Mouse (Mus musculus) ZHBTc4 (cell line): ENCODE data around the gene Zbtb4.

Source experiments
- DNase-seq: peaks from one replicate; pipeline ENCODE4 v3.0.0-alpha.2; 2011; ENCODE audit warnings: low read depth, low spot score

The Zbtb4 gene

DNA sequence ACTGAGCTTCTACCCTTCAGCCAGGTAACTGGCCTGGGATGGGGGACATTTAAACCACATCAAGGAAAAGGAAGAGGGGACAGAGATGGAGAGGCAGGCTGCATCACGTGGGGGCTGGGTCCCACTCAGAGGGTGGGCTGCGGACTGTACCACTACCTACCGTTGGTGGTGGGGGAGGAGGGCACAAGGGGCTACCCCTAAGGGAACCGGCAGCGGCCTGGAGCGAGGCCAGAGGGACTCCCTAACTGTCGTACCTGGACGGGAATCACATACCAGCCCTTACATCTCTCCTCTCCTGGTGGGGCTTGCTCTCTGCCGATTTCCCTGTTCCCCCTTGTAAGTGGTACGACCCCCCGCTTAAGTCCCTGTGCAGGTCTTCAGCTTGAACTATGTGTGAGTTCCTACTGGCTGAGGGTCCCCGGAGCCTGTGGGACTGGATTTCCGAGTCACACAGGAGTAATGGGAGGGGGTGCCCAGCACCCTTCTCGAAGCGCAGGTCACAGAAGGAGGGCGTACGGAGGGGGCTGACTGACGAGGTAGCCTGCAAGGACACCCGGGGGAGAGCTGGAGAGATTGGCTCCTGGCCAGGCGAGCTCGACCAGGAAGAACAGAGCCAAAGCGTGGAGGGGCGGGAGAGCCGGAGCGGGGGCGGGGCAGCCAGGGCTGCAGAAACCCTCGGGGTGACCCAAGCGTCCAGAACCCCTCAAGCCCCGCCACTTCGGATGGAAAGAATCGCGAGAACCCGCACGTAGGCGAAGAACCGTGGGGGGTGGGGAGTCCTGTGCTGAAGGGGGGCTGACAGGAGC is 34.9 kb downstream of the Zbtb4 start:
- peak; percentile 77 for DNase-seq

DNA sequence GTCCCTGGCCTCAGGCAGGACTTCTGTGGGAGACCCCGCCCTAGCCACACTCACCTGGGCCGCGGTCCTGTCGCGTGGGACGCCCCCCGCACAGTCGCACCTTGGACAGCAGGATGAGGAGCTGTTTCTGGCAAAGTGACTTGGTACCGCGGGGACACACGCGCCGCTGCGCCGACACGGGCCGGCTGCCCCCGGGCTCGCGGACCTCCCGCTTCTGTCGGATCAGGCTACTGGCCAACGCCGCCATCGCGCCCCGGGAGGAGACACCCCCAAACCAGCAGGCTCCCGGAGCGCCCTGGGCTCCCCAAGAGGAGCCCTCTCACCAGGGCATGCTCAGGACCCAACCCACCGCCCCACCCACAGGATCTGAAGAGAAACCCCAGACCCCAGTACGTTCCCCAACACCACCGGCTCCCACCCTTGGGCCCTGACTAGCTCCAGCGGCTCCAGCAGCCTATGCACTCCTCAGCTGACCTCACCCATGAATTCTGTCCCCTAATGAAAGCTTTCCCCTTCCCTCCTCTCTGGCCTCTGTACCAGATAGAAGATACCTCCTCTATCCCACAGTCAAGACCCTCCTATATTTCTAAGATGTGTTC is 35.8 kb downstream of the Zbtb4 start, which contains the start of gene Fgf11:
Gene Fgf11, minus strand, starts transcription at position 479 of the 599 bp plus-strand sequence.
- DNase-seq: no peak

DNA sequence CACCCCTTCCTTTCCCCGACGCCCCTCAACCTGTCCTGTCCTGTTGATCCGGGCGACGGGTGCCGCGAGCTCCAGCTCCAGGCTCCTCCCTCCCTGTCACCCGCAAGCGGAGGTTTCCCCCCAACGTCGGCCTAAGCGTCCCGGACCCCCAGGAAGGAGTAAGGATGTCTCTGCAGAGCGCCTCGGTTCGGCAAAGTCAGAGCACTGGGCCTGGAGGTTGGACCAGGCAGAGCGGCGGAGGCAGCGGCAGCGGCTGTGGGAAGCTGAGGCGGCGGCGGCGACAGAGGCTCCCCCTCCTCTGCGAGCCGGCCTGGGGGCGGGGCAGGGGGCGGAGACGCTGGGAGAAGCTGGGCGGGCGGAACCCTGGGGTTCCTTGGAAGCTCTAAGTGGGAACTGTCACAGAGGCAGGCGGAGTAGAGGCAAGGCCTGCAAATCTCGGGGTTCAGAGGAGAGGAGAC is 37.0 kb downstream of the Zbtb4 start:
- DNase-seq: peak; percentile 90

DNA sequence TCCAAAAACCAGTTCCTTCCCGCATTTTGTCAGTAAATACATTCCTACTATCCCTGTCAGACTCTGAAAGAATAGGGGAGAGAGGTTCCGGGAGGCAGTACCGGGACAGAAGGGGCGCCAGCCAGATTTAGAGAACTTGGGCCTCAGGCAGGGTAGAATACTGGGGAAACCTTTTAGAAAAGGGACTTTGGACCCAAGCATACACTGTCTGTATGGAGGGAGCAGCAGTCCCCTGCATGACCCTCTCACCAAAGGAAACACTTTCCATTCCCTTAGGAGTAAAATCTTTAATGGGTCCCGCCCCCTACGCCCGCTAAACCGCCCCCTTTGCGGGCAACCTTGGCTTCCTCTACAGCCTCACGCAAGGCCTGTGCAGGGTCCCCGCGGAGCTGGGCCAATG is 37.6 kb downstream of the Zbtb4 start:
- DNase-seq: no peak

DNA sequence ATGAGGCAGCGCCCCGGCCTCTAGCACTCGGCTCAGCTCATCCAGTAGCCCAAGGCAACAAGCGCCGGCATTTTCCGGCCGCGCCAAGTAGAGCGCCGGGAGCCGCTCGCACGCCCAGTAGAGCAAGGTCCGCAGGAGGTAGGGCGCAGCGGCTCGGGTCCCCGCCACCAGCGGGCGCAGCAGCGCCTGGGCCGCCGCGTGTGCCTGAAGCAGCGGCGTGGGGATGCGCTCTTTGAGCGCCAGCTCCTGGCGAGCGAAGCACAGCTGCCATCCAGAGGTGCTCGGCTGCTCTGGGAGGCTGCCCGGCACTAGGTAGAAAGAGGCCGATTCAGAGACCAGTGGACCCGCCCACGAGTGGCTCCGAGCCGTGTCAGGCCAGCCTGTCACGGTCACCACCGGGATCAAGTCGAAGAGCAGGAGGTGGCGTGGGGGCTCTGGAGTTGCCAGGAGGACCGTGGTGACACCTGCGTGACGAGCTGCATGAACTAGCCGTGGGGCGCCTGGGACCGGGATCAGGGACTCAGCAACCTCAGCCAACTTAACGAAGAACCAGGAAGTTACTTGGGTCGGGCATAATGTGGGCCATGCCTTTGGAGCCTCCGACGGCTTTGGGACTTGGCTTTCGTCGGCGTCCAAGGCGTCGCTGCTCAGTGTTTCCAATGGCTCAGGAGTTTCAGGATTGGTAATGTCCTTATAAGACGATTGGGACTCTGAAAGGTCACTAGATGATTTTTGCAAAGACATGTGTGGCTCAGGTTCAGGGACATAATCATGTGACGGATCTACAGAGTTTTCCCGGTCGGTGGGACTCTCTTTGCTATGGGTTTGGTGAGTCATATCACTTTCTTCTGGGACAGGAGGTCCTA is 38.3 kb downstream of the Zbtb4 start:
- DNase-seq: peak; percentile 91

DNA sequence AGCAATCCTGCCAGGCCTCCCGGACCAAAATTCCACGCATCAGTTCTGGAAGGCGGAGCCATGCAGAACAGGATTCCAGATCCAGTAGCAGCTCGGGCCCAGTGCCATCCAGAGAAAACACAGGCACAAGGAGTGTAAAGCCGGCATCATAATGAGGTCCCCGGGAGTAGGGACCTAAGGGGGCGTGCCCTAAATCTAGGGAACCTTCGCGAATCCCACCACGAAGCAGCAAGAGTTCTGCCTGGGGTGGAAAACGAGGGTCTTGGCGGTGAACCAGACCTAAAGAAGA is 38.9 kb downstream of the Zbtb4 start:
- DNase-seq: no peak

DNA sequence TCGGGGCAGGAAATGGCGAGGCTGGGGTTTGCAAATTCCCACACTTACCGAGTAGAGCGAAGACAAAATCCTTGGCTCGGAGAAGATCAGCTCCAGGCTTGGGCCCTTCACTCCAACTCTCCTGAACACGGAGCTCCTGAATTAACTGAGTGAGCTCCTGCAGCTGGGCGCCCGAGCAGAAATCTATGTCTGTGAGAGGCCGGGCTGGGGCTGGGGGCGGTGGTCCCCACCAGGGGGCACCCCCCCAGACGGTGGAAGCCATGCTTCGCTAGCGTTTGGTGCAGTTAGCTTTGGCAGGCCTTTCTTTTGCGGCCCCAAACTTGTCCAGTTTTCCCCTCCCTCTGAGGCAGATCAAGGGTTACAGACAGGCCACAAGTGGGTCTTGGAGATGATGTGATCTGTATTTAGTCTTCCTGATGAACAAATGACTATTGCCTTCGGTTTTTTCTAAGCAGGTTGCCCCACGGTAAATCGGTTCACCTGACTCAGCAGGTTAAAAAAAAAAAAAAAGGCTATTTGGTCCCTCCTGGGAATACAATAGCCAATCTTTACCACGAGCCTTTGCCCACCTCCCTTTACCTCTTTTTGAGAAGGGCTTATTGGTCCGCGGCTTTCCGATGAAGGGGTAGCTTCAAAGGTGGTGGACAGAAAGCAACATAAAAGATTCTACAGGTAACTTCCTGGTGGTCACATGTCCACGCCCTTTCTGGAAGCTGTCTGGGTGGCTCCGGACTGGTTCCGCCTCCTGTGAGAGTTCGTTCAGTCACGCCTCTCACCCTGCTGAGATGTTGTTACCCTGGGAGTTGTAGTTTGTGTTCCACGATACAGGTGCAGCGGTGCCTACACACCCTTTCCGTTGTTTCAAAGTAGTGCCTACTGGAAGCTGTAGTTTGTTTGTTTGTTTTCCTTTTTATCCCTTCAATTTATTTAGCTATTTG is 39.5 kb downstream of the Zbtb4 start, which contains the start of gene Tmem102:
Gene Tmem102, minus strand, starts transcription at position 653 of the 938 bp plus-strand sequence.
- DNase-seq: peak; percentile 85

DNA sequence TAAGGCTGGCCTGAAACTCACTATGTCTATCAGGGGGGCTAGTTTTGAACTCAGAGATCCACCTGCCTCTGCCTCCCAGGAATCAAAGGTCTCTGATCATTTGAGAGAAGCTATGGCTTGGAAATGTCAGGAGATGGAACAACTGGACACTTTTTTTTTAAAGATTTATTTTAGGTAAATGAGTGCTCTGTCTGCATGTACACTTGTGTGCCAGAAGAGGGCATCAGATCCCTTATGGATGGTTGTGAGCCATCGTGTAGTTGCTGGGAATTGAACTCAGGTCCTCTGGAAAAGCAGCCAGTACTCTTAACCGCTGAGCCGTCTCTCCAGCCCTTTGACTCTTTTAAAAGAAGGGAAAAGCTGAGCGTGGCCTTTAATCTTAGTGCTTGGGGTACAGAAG is 40.7 kb downstream of the Zbtb4 start:
- no peak for DNase-seq

DNA sequence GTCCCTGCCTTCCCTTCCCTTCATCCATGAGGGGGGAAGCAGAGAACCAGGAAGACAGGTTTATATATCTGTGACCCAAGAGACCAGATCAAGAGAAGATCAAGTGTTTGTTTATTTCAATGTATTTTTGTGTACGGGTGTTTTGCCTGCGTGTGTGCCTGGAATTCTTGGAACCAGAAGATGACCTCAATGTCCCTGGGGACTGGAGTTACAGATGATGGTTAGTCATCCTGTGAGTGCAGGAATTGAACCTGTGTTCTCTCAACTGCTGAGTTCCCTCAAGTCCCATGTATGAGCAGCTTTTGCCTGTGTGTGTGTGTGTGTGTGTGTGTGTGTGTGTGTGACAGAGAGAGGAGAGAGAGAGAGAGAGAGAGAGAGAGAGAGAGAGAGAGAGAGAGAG is 41.9 kb downstream of the Zbtb4 start:
- DNase-seq: no peak

DNA sequence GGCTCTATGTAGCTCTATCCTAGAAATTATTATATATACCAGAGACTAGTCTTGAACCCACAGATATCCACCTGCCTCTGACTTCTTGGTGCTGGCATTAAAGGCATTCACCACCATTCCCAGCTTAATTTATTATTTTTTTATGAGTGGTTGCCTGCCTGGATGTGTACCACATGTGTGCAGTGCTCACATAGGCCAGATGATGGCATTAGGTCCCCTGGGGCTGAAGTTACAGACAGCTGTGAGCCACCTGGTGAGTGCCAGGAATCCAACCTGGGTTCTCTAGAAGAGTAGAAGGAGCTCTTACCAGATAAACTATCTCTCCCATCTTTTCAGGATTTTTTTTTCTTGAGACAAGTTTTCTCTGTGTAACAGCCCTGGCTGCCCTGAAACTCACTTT is 44.6 kb downstream of the Zbtb4 start:
- no peak for DNase-seq

DNA sequence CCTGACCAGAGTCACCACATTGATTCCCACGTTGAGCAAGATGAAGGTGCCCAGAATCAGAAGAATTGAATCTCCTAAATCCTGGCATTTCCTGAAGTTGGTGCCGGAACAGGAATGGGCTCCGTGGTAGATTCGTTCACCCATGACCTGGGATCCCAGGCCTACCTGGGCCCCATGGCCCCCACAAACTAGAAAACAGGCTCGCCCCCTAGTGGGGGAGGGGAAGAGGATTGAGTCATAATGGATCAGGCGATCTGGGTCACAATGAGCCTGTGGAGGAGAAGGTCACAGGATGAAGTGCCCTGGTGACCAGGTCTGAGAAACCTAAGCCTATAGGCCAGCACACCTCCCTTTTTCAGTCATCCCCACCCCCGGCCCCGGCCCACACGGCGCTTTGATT is 49.4 kb downstream of the Zbtb4 start, which contains the start of gene Gm39566:
Gene Gm39566, minus strand, starts transcription at position 144 of the 400 bp plus-strand sequence.
- DNase-seq: no peak

DNA sequence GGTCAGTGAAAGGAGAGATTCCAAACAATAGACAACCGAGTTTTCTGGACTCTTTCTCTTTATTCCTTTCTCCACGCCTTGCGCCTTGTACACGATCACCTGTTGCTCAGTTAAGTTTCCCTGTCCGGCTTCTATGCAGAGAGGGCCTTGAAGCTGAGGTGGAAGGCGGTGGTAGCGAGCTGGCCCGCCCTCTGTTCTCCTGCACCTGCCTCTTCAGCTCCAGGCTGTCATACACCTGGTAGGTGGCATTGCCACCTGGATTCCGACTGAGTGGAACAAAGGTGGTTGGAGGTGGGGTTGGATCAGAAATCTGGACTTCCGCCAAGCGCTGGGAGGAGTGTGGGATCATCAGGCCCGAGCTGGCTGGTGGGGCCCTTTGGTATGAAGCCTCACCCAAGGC is 50.8 kb downstream of the Zbtb4 start:
- no peak for DNase-seq

DNA sequence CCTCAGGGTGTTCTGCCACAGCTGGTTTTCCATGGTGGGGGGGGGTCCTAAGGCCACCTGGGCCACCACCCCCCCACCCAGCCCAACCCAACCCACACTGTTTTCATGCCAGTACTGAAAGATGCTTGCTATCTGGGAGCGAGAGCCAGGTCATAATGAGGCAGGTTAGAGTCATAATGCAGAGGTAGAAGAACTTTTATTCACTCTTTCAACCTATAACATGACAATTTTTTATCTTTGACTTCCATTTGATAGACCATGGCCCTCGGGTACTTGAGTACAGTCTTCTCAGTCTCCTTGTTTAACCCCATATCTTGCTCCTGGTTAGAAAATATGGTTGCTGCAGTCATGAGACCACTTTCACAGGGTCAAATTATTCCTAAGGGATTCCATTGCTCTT is 52.7 kb downstream of the Zbtb4 start, which contains the start of gene Spem2:
Gene Spem2, minus strand, starts transcription at position 101 of the 400 bp plus-strand sequence.
- DNase-seq: no peak

DNA sequence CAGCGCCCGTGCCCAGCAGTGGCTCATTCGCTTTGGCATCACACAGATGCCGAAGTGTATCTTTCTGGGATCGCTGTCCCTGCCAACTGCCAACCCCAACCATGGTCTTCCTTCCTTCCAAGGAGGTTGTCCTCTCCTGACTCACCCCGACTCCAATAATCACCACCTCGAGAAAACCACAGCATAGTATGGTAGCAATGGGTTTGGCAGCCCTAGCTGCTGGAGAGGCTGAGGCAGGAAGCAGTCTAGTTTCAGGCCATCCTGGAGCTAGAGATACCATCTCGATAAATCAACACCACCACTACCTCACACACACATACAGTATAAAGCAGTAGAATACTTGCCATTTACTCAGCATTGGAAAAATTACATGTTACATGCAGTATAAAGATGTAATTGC is 53.2 kb downstream of the Zbtb4 start:
- no peak for DNase-seq

DNA sequence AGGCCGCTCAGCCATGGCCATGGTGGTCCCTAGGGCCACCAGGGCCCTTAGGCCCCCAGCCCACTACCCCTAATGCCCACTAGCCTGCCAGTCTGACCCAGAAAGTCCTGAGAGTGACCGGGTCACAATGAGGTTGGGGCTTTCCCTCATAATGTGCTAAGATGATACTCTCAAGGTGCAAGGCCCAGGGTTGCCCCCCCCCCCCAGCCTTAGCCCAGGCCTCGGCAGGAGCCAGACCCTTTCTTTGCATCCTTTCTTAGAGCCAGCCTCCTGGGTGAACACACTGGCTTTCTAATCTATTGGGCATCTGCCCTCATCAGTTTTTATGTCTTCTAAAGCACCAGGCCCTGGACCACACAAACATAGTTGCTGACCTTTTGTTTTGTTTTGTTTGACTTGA is 56.4 kb downstream of the Zbtb4 start, which contains the start of gene Spem1:
Gene Spem1, minus strand, starts transcription at position 101 of the 400 bp plus-strand sequence.
- DNase-seq: no peak

DNA sequence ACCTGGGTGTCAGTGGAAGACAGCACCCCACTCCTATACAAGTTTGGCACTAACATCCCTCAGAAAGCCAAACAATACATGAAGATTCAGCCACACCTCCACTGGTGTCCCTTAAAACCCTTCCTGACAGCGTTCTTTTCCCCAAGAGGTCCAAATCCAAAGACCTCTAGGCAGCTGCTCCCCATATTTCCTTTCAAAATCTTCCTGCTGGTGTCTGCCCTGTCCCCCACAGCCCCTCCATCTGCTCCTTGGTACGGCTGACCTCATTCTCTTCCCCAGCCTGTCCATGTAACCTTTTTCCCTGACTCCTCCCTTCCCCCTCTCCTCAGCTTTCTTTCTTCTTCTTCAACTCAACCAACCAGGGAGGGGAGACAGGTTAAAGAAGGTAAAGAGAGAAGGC is 57.7 kb downstream of the Zbtb4 start:
- no peak for DNase-seq

DNA sequence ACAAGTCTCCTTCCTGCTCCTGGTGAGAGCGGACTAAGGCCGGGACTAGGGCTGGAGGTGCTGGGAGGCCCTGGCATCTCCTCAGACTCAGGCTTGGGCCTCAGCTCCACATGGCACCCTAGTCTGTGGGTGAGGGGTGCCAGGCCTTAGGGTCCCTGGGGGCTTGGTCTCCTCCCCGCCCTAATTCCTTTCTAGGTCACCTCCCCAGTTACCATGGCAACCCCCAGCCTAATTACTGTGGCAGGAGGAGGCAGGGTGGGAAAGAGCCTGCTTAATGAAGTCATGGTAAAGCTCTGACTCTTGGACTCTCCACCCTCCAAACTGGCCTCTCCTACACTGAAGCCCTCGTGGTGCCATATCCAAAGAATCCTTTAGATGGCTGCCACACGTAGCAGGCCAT is 63.1 kb downstream of the Zbtb4 start:
- DNase-seq: peak; percentile 36

DNA sequence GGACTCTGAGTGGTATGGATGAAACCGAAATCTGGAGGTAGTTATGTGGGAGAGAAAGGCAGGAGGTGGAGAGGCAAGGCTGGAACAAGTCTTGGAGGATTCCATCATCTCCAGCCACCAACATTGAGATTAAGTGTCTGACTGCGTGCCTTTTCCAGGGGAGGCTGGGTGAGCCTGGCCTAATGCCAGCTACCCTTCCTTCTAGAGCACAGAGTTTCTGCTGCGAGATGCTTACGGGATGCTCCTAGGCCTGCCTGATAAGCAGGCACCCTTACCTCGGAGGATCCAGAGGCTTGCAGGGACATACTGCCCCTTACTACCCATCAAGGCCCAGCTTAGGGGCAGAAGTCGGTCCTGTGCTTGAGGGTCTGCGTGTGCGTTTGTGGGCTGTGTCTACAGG is 67.8 kb downstream of the Zbtb4 start:
- DNase-seq: no peak
